Mouse (Mus musculus) gastrocnemius, postnatal 36 days (tissue): ENCODE data around the gene Sbpl. TPM values are rescaled to one million over a fixed set of nuclear protein-coding genes. Genes with fewer than 3 reads are reported as not detected.

Experiments used
- DNase-seq, 2 experiments: peaks; one replicate each; pipeline ENCODE4 v3.0.0; 2022
- intact Hi-C: fragments of 180-260 bp; cut with DNase I; formaldehyde crosslinking; loops from one replicate; pipeline ENCODE4 v1.15.1; 2025
- long read RNA-seq, 2 experiments: library from polyadenylated mRNA; stranded (forward); transcript quantifications; one replicate each; pipeline ENCODE4 v2.0.0; 2021
- total RNA-seq, 2 experiments: library from RNA; stranded (reverse); gene quantifications; 2 replicates each; pipeline ENCODE4 v1.2.3; 2021

Sbpl gene
- not detected for total RNA-seq
- long read RNA-seq, experiment 1 = 0 reads
- long read RNA-seq, experiment 2 = 0 reads

DNA sequence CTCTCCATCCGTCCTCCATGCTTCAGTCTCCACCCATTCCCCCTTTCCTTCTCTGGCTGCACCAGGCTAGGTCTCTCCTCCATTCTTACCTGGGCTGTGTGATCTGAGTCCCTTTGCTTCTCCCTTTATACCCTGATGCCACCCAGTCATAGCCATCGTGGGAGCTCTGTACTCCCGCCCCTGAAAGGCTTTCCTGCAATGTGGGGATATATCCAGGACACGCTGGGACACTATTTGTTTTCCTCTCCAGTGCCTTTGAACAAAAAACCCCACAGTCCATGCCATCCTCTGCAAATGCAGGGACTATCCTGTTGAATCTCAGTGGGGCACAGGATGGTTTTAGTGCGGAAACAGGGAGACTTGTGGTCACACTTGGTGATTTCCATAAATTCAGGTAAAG lies at the start of gene Sbpl:
TSS of gene Sbpl (minus strand) at position 101 of the 400 bp plus-strand sequence.
- intact Hi-C loops = loop anchor here (5.0 kb wide), 1 partner anchor 83 kb away; no protein-coding TSS in a partner anchor
- DNase-seq = no peak

- intact Hi-C loops = no loop called here
- DNase-seq = no peak
Observed at GRCm38 (mm10) chr17:24004071-24004665, 49.1 kb upstream of the Sbpl start.

- intact Hi-C loops = no loop called here
Observed at GRCm38 (mm10) chr17:24000404-24000803, 45.3 kb upstream of the Sbpl start.

DNA sequence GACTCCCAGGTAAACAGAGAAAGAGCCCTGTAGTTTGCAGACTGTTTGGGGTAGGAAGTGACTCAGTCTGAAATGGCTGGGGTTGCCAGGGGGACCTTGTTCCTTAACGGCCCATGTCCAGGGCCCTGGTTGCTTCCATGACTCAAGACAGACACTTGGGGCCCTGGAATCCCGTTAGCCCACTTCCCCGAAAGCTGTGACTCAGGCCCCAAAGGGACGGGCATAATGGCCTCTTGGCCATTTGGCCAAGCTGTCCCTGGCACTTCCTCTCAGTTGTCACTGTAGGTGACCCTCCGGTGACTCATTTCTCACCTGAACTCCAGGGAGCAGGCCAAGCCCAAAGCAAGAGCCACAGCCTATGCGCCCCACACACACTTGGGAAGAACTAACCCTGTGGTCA lies 43.3 kb upstream of the Sbpl start:
- intact Hi-C loops = no loop called here
- no peak for DNase-seq

More at GRCm38 (mm10) chr17:24000404-24000803, 45.3 kb upstream of the Sbpl start:
- DNase-seq = no peak

- intact Hi-C loops = no loop called here
- DNase-seq = no peak
Observed at GRCm38 (mm10) chr17:23997901-23998300, 42.8 kb upstream of the Sbpl start, which contains the start of gene Prss22. TSS of gene Prss22 (minus strand) at chr17:23998100.

- intact Hi-C loops = loop anchor here (2.0 kb wide), 1 partner anchor 29 kb away; no protein-coding TSS in a partner anchor
- DNase-seq = no peak
Observed at GRCm38 (mm10) chr17:23995421-23995820, 40.3 kb upstream of the Sbpl start.

DNA sequence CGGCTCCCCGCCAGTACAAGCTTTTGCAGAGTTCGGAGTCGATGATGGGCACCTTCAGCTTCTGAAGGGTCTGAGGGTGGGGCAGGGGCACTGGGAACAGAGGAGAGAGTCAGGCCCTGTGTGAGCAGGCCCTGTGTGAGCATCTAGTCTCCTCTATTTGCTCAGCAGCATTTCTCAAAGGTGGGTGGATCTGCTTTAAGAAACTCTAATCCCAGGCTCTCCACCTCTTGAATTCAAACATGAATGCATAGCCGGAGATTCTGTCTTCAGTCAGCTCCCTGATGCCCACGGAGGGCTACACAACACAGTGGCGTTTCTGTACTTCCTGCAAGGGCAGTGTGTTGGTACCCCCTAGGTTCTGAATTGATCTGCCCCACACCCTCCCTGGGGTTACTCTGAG lies 39.6 kb upstream of the Sbpl start:
- no peak for DNase-seq
- intact Hi-C loops = loop anchor here (2.0 kb wide), 1 partner anchor 28 kb away; no protein-coding TSS in a partner anchor

- DNase-seq = peak; percentile 88
- intact Hi-C loops = loop anchor here (2.0 kb wide), 1 partner anchor 27 kb away; no protein-coding TSS in a partner anchor
Observed at GRCm38 (mm10) chr17:23993559-23994428, 38.7 kb upstream of the Sbpl start.

- intact Hi-C loops = no loop called here
- DNase-seq = no peak
Observed at GRCm38 (mm10) chr17:23992789-23993553, 37.9 kb upstream of the Sbpl start.

GRCm38 (mm10) chr17:23989802-23990201 lies 34.7 kb upstream of the Sbpl start:
- DNase-seq = no peak
- intact Hi-C loops = no loop called here

GRCm38 (mm10) chr17:23984989-23985388 lies 29.9 kb upstream of the Sbpl start:
- intact Hi-C loops = no loop called here
- DNase-seq = no peak

DNA sequence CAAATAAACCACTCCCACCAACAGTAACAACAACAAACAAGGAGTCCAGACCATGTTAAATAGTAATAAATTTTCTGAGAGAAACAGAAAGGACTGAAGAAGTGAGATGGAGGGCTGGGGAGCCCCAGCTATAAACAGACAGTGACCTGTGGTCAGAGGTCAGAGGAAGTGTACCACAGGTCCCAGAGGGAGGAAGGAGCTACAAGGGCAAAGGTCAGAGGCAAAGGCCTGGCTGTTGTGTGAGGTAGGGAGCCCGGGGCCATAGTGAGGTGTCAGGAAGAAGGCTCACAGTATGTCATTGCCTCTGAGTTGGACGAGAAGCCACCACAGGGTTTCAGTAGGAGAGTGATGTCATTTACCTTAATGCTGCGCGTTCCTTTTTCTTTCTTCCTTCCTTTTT lies 27.8 kb upstream of the Sbpl start:
- intact Hi-C loops = no loop called here

GRCm38 (mm10) chr17:23980297-23980909 lies 25.3 kb upstream of the Sbpl start, which contains the start of gene Prss30:
TSS of gene Prss30 (minus strand) at chr17:23980566.
- no peak for DNase-seq
- intact Hi-C loops = no loop called here

More for the DNA sequence above, 27.8 kb upstream of the Sbpl start:
- DNase-seq = no peak

DNA sequence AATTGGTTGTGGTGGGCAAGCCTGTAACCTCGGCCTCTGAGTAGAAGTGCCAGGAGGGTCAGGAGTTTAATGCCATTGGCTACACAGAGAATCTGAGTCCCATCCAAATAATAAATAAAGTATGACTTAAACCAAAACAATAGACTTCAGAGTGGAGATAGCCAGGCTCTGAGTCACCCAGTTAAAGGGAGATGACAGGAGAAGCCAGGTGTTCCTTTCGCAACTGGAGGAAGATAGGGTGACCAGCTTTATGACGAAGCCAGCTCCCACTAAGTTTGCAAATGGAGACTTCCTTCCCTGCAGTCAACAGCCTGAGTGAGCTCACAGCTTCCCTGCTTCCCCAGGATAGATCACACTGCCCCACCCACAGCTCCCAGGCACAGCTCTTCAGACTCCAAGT lies 24.4 kb upstream of the Sbpl start:
- DNase-seq = no peak
- intact Hi-C loops = no loop called here

DNA sequence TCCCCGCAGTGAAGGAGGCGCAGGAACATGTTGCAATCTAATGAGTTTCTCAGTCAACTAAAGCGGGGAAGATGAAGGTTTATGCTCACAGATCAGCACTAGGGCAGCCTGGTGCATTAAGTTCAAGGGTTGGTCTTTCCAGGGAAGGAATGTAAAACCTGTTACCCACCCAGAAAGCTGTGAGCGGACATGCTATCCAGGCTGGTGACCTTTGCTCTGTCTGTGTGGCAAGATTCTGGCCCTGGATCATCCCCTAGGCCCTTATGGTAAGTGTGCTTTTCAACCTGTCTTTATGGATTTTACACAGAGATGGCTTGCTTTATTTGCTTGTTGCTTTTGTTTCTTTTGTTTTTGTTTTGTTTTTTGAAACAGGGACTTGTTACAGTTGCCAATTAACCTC lies 21.6 kb upstream of the Sbpl start:
- intact Hi-C loops = no loop called here
- no peak for DNase-seq

DNA sequence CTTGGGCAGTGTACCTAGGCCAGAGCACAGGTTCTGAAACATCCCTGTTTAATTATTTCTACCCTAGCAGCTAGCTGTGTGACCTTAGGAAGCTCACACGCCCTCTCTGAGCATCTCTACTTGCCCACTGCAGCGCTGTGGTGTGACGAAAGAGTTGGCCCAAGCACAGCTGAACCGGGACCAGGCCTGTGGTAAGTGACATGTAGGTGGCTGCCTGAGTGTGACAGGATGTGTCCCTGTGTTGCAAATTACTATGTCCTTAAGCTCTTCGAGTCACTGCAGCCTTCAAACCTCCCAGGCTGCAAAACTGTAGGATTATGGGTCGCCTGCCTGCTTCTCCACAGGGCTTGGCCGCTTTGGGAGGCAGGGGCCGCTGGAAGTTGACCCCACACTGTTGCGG lies 16.2 kb upstream of the Sbpl start:
- intact Hi-C loops = no loop called here

GRCm38 (mm10) chr17:23969231-23969630 lies 14.2 kb upstream of the Sbpl start:
- intact Hi-C loops = no loop called here

More for the DNA sequence above, 16.2 kb upstream of the Sbpl start:
- DNase-seq = no peak

GRCm38 (mm10) chr17:23968780-23969179 lies 13.7 kb upstream of the Sbpl start:
- intact Hi-C loops = no loop called here
- DNase-seq = no peak

More at GRCm38 (mm10) chr17:23969231-23969630, 14.2 kb upstream of the Sbpl start:
- DNase-seq = peak; percentile 64 to 65

- intact Hi-C loops = loop anchor here (2.0 kb wide), 1 partner anchor 28 kb away; no protein-coding TSS in a partner anchor
Observed at GRCm38 (mm10) chr17:23966658-23967401, 11.8 kb upstream of the Sbpl start.

More at GRCm38 (mm10) chr17:23966658-23967401, 11.8 kb upstream of the Sbpl start:
- no peak for DNase-seq
